Mouse (Mus musculus): ENCODE results near the gene Me3.
A peak's percentile ranks its signal among the peaks of the same experiment; 100 is the strongest.

The Me3 gene

GRCm38 (mm10) chr7:89632342-89633251 is at the start of gene Me3:
Gene Me3, plus strand, starts transcription at chr7:89632392.
- no peak for DNase-seq (ENCODE audit: low read depth)

DNA sequence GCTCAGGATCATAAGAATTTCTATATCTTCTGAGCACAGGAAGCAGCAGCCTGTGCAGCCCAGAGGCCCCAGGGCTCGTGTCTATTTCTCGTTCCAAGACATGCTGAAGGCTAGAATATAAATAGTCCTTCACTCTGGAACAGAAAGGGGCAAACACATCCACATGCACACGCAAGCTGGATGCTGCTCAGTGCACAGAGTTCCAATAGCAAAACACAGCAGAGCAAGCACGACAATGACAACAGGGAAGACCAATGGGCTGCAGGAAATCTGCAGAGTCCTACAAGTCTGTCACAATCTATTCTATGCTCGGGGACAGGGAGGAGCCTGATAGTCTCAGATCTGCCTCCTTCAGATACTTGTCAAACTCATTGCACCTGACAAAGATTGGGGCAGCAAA is 42.2 kb upstream of the Me3 start:
- DNase-seq (ENCODE audit: low read depth): no peak

GRCm38 (mm10) chr7:89590542-89591251 is 41.5 kb upstream of the Me3 start:
- no peak for DNase-seq (ENCODE audit: low read depth)

GRCm38 (mm10) chr7:89595813-89596212 is 36.4 kb upstream of the Me3 start:
- no peak for DNase-seq (ENCODE audit: low read depth)

DNA sequence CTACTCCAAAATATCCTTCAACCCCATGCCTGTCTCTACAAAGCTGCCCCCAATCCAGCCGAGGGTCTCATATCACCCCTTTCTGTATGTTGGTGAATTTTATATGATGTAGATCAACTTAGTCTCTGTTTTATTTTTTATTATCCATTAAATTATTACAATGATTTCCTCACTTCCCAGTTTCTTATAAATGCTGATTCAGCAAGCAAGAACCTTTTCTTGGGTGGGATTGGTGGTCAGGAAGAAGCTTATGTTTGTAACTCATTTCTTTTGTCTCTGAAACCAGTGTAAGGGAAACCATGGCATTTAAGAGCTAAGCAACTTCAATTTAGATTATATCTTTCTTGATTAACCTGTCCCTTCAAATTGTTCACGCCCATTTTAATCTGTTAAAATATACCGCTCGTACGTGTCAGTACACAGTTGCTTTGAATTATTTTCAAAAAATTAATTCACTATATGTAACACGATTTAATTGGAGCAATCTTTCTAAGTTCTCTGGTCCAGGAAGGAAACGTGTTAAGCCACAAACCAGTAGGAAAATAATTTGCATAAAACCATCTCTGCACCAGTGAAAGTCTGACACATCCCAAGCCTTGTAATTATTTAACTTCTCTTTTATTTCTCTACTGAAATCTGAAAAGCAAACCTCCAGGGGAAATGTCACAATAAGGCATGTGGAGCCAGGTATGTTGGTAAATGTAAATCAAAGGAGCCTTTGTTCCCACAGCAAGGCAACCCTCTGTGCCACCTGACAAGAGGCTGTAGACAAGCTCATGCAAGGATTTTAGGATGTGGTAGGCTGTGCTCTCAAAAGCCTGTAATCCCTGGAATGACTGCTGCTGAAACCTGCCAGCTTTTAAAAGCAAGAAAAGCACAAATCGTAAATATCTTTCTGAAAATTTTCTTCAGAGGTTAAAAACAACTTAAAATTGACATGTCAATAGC is 26.3 kb upstream of the Me3 start:
- no peak for DNase-seq (ENCODE audit: low read depth)

- no peak for DNase-seq (ENCODE audit: low read depth)
Measured at GRCm38 (mm10) chr7:89607329-89607728, 24.9 kb upstream of the Me3 start.

- DNase-seq (ENCODE audit: low read depth): no peak
Measured at GRCm38 (mm10) chr7:89611236-89611635, 21.0 kb upstream of the Me3 start.

DNA sequence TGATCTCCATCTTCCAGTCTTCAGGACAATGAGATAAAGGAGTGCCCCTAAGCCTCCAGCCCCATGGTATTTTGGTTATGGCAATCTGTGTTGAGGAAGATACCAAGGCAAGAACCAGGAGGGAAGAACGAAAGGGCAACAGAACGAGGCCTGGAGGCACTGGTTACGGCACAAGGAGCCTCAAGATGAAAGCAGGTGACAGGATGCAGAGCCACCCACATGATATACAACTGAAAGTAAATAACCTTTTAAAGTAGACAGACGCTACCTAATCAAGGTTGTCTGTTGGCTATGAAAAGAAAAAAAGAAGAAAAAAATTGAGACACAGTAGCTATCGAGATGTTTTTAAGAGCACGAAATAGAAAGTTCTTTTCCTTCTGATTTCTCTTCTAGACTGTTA is 16.0 kb upstream of the Me3 start:
- DNase-seq (ENCODE audit: low read depth): no peak

GRCm38 (mm10) chr7:89623331-89623730 is 8.9 kb upstream of the Me3 start:
- DNase-seq (ENCODE audit: low read depth): no peak

- no peak for DNase-seq (ENCODE audit: low read depth)
Measured at GRCm38 (mm10) chr7:89627393-89627792, 4.8 kb upstream of the Me3 start.

DNA sequence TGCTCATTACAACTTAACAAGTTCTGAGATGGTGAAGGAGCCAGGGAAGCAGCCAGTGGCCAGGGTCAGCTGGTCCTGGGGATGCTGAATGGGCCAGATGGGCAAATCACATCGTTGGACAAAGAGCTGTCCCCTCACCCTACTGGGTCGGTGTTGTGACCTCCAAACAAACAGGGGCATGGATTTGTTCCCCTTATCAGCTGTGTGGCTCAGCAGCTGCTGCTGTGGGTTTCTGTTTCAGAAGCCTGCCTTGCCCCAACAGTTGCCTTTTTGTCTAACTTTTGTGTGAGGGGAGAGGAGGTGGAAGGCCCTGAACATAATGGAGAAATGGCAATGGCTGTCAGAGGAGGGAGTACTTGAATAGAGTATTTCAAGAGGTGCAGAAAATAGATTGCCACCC is 4.2 kb upstream of the Me3 start:
- DNase-seq (ENCODE audit: low read depth): no peak

DNA sequence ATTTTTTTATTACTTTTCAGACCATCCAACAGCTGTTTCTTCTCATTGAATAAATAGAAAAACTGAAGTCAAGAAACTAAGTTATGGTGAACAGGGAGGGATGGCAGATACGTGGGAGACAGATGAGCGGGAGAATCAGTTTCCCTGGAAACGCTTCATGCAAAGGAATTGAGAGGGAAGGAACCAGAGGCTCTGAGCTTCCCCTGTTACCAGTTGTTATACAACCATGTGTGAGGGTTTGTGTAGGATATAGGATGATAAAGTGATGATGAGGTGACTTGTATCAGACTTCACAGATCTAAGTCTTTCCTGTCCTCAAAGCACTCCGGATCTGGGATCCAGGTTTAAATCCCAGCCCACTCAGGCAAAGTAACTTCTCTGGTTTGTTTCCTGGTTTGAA is 3.2 kb upstream of the Me3 start:
- no peak for DNase-seq (ENCODE audit: low read depth)

- no peak for DNase-seq (ENCODE audit: low read depth)
Measured at GRCm38 (mm10) chr7:89629914-89630313, 2.3 kb upstream of the Me3 start.

GRCm38 (mm10) chr7:89630796-89631195 is 1.4 kb upstream of the Me3 start:
- no peak for DNase-seq (ENCODE audit: low read depth)

GRCm38 (mm10) chr7:89640533-89640932 is 8.3 kb downstream of the Me3 start:
- no peak for DNase-seq (ENCODE audit: low read depth)

DNA sequence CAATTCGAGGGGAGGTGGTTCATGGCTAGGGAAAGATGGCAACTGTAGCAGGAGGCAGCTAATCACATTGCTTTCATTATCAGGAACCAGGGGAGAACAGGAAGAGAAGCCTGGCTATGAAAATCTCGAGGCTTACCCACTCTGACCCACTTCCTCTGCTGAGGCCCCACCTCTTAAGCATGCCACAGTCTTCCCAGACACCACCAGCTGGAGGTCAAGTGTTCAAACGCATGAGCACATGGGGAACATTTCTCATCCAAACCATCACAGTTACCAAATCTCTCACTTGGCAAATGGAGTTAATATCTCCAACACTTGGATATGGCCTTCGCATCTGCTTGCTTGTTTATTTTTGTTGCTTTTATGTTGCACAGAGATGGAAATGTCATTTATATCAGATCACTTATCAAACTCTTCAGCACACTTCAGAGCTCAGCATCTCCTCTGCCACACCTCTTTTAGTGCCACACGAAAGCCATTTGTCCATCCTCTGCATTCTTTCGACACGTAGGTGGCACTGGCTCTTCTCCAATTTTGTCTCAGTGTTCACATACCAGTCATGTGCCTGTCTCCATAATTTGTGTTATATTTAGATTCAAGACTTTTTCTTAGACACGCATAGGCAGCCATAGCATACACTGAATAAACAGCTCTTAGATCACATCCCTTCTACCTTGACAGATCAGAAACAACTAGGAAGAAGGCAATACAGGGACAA is 8.9 kb downstream of the Me3 start:
- DNase-seq (ENCODE audit: low read depth): no peak

GRCm38 (mm10) chr7:89645015-89645414 is 12.8 kb downstream of the Me3 start:
- no peak for DNase-seq (ENCODE audit: low read depth)

GRCm38 (mm10) chr7:89647864-89648263 is 15.7 kb downstream of the Me3 start:
- no peak for DNase-seq (ENCODE audit: low read depth)

DNA sequence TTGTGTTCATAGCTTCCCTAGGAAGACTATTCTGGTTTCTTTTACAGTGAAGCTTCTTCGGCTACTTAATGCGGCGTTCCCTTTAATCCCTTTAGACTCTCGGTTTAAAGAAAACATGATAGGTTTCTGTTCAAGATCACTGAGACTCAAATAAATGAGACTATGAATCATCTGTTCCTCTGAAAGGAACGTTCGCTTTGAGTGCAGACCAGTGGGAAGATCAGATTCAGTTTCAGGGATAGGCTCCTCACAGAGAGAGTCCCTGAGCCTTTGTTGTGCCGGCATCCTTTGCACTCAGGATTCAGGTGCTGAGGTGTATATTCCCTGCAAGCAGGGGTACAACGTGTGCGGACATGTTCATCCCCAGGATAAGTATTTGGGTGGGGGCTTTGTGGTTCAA is 25.0 kb downstream of the Me3 start:
- no peak for DNase-seq (ENCODE audit: low read depth)

GRCm38 (mm10) chr7:89657692-89658212 is 25.6 kb downstream of the Me3 start:
- DNase-seq (ENCODE audit: low read depth): no peak

- DNase-seq (ENCODE audit: low read depth): peak; percentile 74
Measured at GRCm38 (mm10) chr7:89664197-89664596, 32.0 kb downstream of the Me3 start.
